Mouse (Mus musculus) forebrain, embryonic 15.5 days (tissue): ENCODE measurements around the gene Guk1. TPM values are rescaled to one million over a fixed set of nuclear protein-coding genes. Genes with fewer than 3 reads are reported as not detected.

ENCODE experiments used
- ATAC-seq: fragments of 200-750 bp; cut with Nextera tagmentation; replicated peaks from 2 replicates; pipeline ENCODE4 v1.8.0; 2017; ENCODE audit warnings: mild to moderate bottlenecking, moderate TSS enrichment, moderate library complexity
- H3K27ac ChIP-seq: fragments of 300-500 bp; sonication (generic); replicated peaks from 2 replicates; pipeline ENCODE4 v1.5.1; 2015; ENCODE audit warnings: mild to moderate bottlenecking, inconsistent platforms
- H3K27me3 ChIP-seq: fragments of 300-500 bp; sonication (generic); 2 replicates; pipeline ENCODE4 v1.6.1; 2015; ENCODE audit warnings: inconsistent platforms
- H3K36me3 ChIP-seq: fragments of 300-500 bp; sonication (generic); 2 replicates; pipeline ENCODE4 v1.6.1; 2015; ENCODE audit warnings: mild to moderate bottlenecking, inconsistent platforms
- H3K4me1 ChIP-seq: fragments of 300-500 bp; sonication (generic); 2 replicates; pipeline ENCODE4 v1.6.1; 2015; ENCODE audit warnings: inconsistent platforms
- H3K4me2 ChIP-seq: fragments of 300-500 bp; sonication (generic); replicated peaks from 2 replicates; pipeline ENCODE4 v1.6.1; 2015; ENCODE audit warnings: mild to moderate bottlenecking, inconsistent platforms
- H3K4me3 ChIP-seq: fragments of 300-500 bp; sonication (generic); 2 replicates; pipeline ENCODE4 v1.5.1; 2015; ENCODE audit warnings: mild to moderate bottlenecking, inconsistent platforms
- H3K9ac ChIP-seq: fragments of 300-500 bp; sonication (generic); replicated peaks from 2 replicates; pipeline ENCODE4 v1.6.1; 2015; ENCODE audit warnings: mild to moderate bottlenecking, inconsistent platforms
- H3K9me3 ChIP-seq: fragments of 300-500 bp; sonication (generic); 2 replicates; pipeline ENCODE4 v1.6.1; 2016; ENCODE audit warnings: inconsistent platforms
- WGBS: fragments of 180-500 bp; shearing (Covaris S2); methylation state at CpG from one replicate; pipeline ENCODE4 v1.1.7; 2015; ENCODE audit warnings: mixed read lengths; 5-methylcytosine and 5-hydroxymethylcytosine counted together
- polyA plus RNA-seq: library from polyadenylated mRNA; unstranded; fragments of >200 nt; fragmentation: Nextera tagmentation; extraction: Ambion mirVana; gene quantifications from 2 replicates; pipeline ENCODE4 v1.2.1, GENCODE M21; 2015

Gene Guk1
- polyA plus RNA-seq, 1 experiment from 2014 or later = 183 TPM

- no peak for ATAC-seq
- Histone ChIP-seq H3K27ac (no peak overlapping the region), H3K9ac (no peak overlapping the region), H3K36me3 (no peaks in the 10 kb centered on the region), H3K27me3 (peaks cover 55% of the 10 kb centered on the region), H3K9me3 (no peaks in the 10 kb centered on the region), H3K4me3 (no peak overlapping the region), H3K4me2 (no peak overlapping the region), H3K4me1 (0 out of 2 replicates have a peak, but pooled peaks cover 4% of the 10 kb centered on the region)
- 3% methylated on average over 48 of the region's 48 CpGs for WGBS
Observed at GRCm38 (mm10) chr11:59176475-59176874, 15.5 kb downstream of the Guk1 start.

GRCm38 (mm10) chr11:59174189-59174838, 17.7 kb downstream of the Guk1 start:
- no peak overlapping the region for H3K9ac ChIP-seq
- H3K4me2 ChIP-seq = no peak overlapping the region
- H3K4me3 ChIP-seq = no peak overlapping the region
- no peaks in the 10 kb centered on the region for H3K9me3 ChIP-seq
- WGBS = 56% methylated on average over 6 of the region's 6 CpGs
- H3K36me3 ChIP-seq = no peaks in the 10 kb centered on the region
- H3K27ac ChIP-seq = no peak overlapping the region
- H3K4me1 ChIP-seq = 0 out of 2 replicates have a peak, but pooled peaks cover 4% of the 10 kb centered on the region
- no peak for ATAC-seq
- H3K27me3 ChIP-seq = peaks cover 49% of the 10 kb centered on the region

GRCm38 (mm10) chr11:59170549-59170948, 21.5 kb downstream of the Guk1 start:
- H3K9ac ChIP-seq = no peak overlapping the region
- no peaks in the 10 kb centered on the region for H3K36me3 ChIP-seq
- H3K27me3 ChIP-seq = peaks cover 15% of the 10 kb centered on the region
- 63% methylated on average over 4 of the region's 4 CpGs for WGBS
- no peak overlapping the region for H3K4me2 ChIP-seq
- no peak for ATAC-seq
- H3K27ac ChIP-seq = no peak overlapping the region
- H3K9me3 ChIP-seq = no peaks in the 10 kb centered on the region
- H3K4me1 ChIP-seq = no peaks in the 10 kb centered on the region
- no peak overlapping the region for H3K4me3 ChIP-seq

- no peak overlapping the region for H3K9ac ChIP-seq
- no peaks in the 10 kb centered on the region for H3K4me1 ChIP-seq
- no peaks in the 10 kb centered on the region for H3K36me3 ChIP-seq
- H3K27ac ChIP-seq = no peak overlapping the region
- H3K27me3 ChIP-seq = peaks cover 7% of the 10 kb centered on the region
- no peaks in the 10 kb centered on the region for H3K9me3 ChIP-seq
- ATAC-seq = no peak
- 78% methylated on average over 3 of the region's 3 CpGs for WGBS
- H3K4me3 ChIP-seq = no peak overlapping the region
- no peak overlapping the region for H3K4me2 ChIP-seq
Observed at GRCm38 (mm10) chr11:59169807-59170206, 22.2 kb downstream of the Guk1 start.

- Histone ChIP-seq H3K27me3 (no peaks in the 10 kb centered on the region), H3K4me1 (peaks cover 16% of the 10 kb centered on the region), H3K9ac (no peak overlapping the region), H3K4me3 (no peak overlapping the region), H3K36me3 (no peaks in the 10 kb centered on the region), H3K4me2 (no peak overlapping the region), H3K9me3 (no peaks in the 10 kb centered on the region), H3K27ac (no peak overlapping the region)
- ATAC-seq = no peak
- WGBS = 41% methylated on average over 2 of the region's 2 CpGs
Observed at GRCm38 (mm10) chr11:59165616-59166241, 26.3 kb downstream of the Guk1 start.

- Histone ChIP-seq H3K9ac (no peak overlapping the region), H3K36me3 (no peaks in the 10 kb centered on the region), H3K4me2 (peak overlapping the region; percentile 45), H3K4me1 (peaks cover 16% of the 10 kb centered on the region), H3K27ac (peak overlapping the region; percentile 98; the same call in 1 of the 2 replicates), H3K4me3 (peak overlapping the region; percentile 60; the same call in 1 of the 2 replicates), H3K9me3 (no peaks in the 10 kb centered on the region), H3K27me3 (no peaks in the 10 kb centered on the region)
- WGBS = 84% methylated on average over 9 of the region's 9 CpGs
- ATAC-seq = no peak
Observed at GRCm38 (mm10) chr11:59164384-59164783, 27.6 kb downstream of the Guk1 start.

GRCm38 (mm10) chr11:59163255-59164236, 28.5 kb downstream of the Guk1 start, which contains the start of gene Iba57:
TSS of gene Iba57 (minus strand) at chr11:59163739.
- H3K4me2 ChIP-seq = peak within 1 kb of the TSS; percentile 59
- peak; percentile 99 for ATAC-seq
- no peaks in the 10 kb centered on the region for H3K27me3 ChIP-seq
- peak within 1 kb of the TSS; percentile 60 for H3K4me3 ChIP-seq
- WGBS = 3% methylated on average over 68 of the region's 68 CpGs
- peak within 1 kb of the TSS; percentile 70 for H3K9ac ChIP-seq
- H3K27ac ChIP-seq = peak within 1 kb of the TSS; percentile 98
- H3K4me1 ChIP-seq = peaks cover 16% of the 10 kb centered on the region
- H3K36me3 ChIP-seq = no peaks in the 10 kb centered on the region
- H3K9me3 ChIP-seq = no peaks in the 10 kb centered on the region

- no peaks in the 10 kb centered on the region for H3K27me3 ChIP-seq
- WGBS = 61% methylated on average over 9 of the region's 9 CpGs
- peak overlapping the region; percentile 59 for H3K4me2 ChIP-seq
- H3K9ac ChIP-seq = peak overlapping the region; percentile 45
- peak overlapping the region; percentile 60 for H3K4me3 ChIP-seq
- peak; percentile 3; the same call in 1 of the 2 replicates for ATAC-seq
- peak overlapping the region; percentile 98 for H3K27ac ChIP-seq
- peaks cover 16% of the 10 kb centered on the region for H3K4me1 ChIP-seq
- no peaks in the 10 kb centered on the region for H3K36me3 ChIP-seq
- H3K9me3 ChIP-seq = no peaks in the 10 kb centered on the region
Observed at GRCm38 (mm10) chr11:59162443-59163254, 29.4 kb downstream of the Guk1 start.

- Histone ChIP-seq H3K4me1 (peaks cover 16% of the 10 kb centered on the region), H3K4me3 (no peak overlapping the region), H3K27ac (no peak overlapping the region), H3K27me3 (no peaks in the 10 kb centered on the region), H3K9ac (no peak overlapping the region), H3K36me3 (no peaks in the 10 kb centered on the region), H3K4me2 (no peak overlapping the region), H3K9me3 (no peaks in the 10 kb centered on the region)
- ATAC-seq = no peak
- whole genome bisulfite sequencing = 83% methylated on average over 5 of the region's 5 CpGs
Observed at GRCm38 (mm10) chr11:59161398-59161797, 30.6 kb downstream of the Guk1 start.

GRCm38 (mm10) chr11:59159558-59159957, 32.5 kb downstream of the Guk1 start:
- Histone ChIP-seq H3K27me3 (no peaks in the 10 kb centered on the region), H3K4me3 (no peak overlapping the region), H3K27ac (no peak overlapping the region), H3K9ac (no peak overlapping the region), H3K36me3 (0 out of 2 replicates have a peak, but pooled peaks cover 2% of the 10 kb centered on the region), H3K9me3 (no peaks in the 10 kb centered on the region), H3K4me1 (peaks cover 16% of the 10 kb centered on the region), H3K4me2 (no peak overlapping the region)
- WGBS = 93% methylated on average over 4 of the region's 4 CpGs
- ATAC-seq = no peak

GRCm38 (mm10) chr11:59159099-59159498, 32.9 kb downstream of the Guk1 start:
- Histone ChIP-seq H3K4me2 (no peak overlapping the region), H3K27ac (no peak overlapping the region), H3K9me3 (no peaks in the 10 kb centered on the region), H3K4me3 (no peak overlapping the region), H3K9ac (no peak overlapping the region), H3K27me3 (no peaks in the 10 kb centered on the region), H3K4me1 (peaks cover 14% of the 10 kb centered on the region), H3K36me3 (0 out of 2 replicates have a peak, but pooled peaks cover 2% of the 10 kb centered on the region)
- WGBS = 93% methylated on average over 13 of the region's 13 CpGs
- no peak for ATAC-seq
